ENCODE assay signal across 8 mouse cellular contexts in genomic region chr7:30279536-30279935, GRCm38 (mm10). TPM values are rescaled to one million over a fixed set of nuclear protein-coding genes. Genes with fewer than 3 reads are reported as not detected.
DNase-seq lines count a peak whose midpoint lies in the region; ATAC-seq and TF ChIP-seq lines count a peak whose summit lies in the region.

No protein-coding gene starts in this region.

- H3K4me1 ChIP-seq in heart, embryonic 13.5 days, result peaks cover 34% of the 10 kb centered on the region
- H3K4me1 ChIP-seq in G1E (ENCODE audit: insufficient read depth, low read depth, low read length), result peaks cover 27% of the 10 kb centered on the region
- H3K4me1 ChIP-seq in forebrain, embryonic 16.5 days (replicated peaks; ENCODE audit: control insufficient read depth, insufficient read depth, low read length), result peaks cover 10% of the 10 kb centered on the region

- H3K9ac ChIP-seq in heart, embryonic 13.5 days, result peak overlapping the region; percentile 83
- H3K9ac ChIP-seq in forebrain, embryonic 16.5 days (replicated peaks; ENCODE audit: low read depth, low read length), result no peak overlapping the region; the same call in 1 of the 2 replicates

- H3K4me3 ChIP-seq in heart, embryonic 13.5 days, result peak overlapping the region; percentile 86
- H3K4me3 ChIP-seq in G1E (ENCODE audit: low read depth, low read length) (peak overlapping the region; percentile 92), macrophage (ENCODE audit: inconsistent target) (peak overlapping the region; percentile 64)
- peak overlapping the region; percentile 81 for H3K4me3 ChIP-seq in forebrain, embryonic 16.5 days (replicated peaks; ENCODE audit: low read length)

- H3K9me3 ChIP-seq in heart, embryonic 13.5 days, result no peaks in the 10 kb centered on the region
- no peaks in the 10 kb centered on the region for H3K9me3 ChIP-seq in G1E (replicated peaks)
- H3K9me3 ChIP-seq in forebrain, embryonic 16.5 days (ENCODE audit: control insufficient read depth, low read length), result no peaks in the 10 kb centered on the region

- H3K4me2 ChIP-seq in heart, embryonic 13.5 days, result peak overlapping the region; percentile 94
- peak overlapping the region; percentile 98 for H3K4me2 ChIP-seq in forebrain, embryonic 16.5 days (ENCODE audit: low read length)

- peaks cover 47% of the 10 kb centered on the region for H3K79me2 ChIP-seq in macrophage (ENCODE audit: inconsistent target)

- H3K27ac ChIP-seq in heart, embryonic 13.5 days (replicated peaks), result peak overlapping the region; percentile 99
- no peak overlapping the region for H3K27ac ChIP-seq in forebrain, embryonic 16.5 days (ENCODE audit: low read length)
- peak overlapping the region; percentile 98 for H3K27ac ChIP-seq in macrophage

- WGBS in heart, embryonic 13.5 days, result 1% methylated on average over 6 of the region's 6 CpGs
- 0% methylated on average over 6 of the region's 6 CpGs for WGBS in forebrain, embryonic 16.5 days
- 3% methylated on average over 6 of the region's 6 CpGs for WGBS in macrophage (ENCODE audit: missing documents)

- DNase-seq in heart, postnatal 10 days, result no peak
- peak; percentile 9 for DNase-seq in G1E (ENCODE audit: low spot score)
- no peak for DNase-seq in frontal cortex, postnatal 25 days (ENCODE audit: low spot score in 2 of 2)
- no peak for DNase-seq in right cerebral cortex, postnatal 36 days (ENCODE audit: low spot score in 2 of 2)

- no peaks in the 10 kb centered on the region for H3K36me3 ChIP-seq in heart, embryonic 13.5 days
- peaks cover 30% of the 10 kb centered on the region for H3K36me3 ChIP-seq in G1E (replicated peaks)
- H3K36me3 ChIP-seq in forebrain, embryonic 16.5 days (ENCODE audit: control insufficient read depth, insufficient read depth), result no peaks in the 10 kb centered on the region
- H3K36me3 ChIP-seq in macrophage (ENCODE audit: inconsistent target), result no peaks in the 10 kb centered on the region

- TF ChIP-seq CTCF in G1E (IDR thresholded peaks at IDR 0.05; ENCODE audit: low read depth, low read length), result no peak

- intact Hi-C loops in heart, postnatal 10 days (cut with DNase I), result no loop called here

- H3K27me3 ChIP-seq in heart, embryonic 13.5 days (replicated peaks), result no peaks in the 10 kb centered on the region
- 0 out of 2 replicates have a peak, but pooled peaks cover 3% of the 10 kb centered on the region for H3K27me3 ChIP-seq in G1E (ENCODE audit: insufficient read depth, low read length)
- H3K27me3 ChIP-seq in forebrain, embryonic 16.5 days (replicated peaks; ENCODE audit: control insufficient read depth, insufficient read depth, low read length), result no peaks in the 10 kb centered on the region

- ATAC-seq in heart, embryonic 13.5 days (ENCODE audit: extremely low read depth, insufficient number of reproducible peaks, low FRiP score, low TSS enrichment), result no peak
- no peak for ATAC-seq in G1E (ENCODE audit: extremely low read depth, insufficient number of reproducible peaks, low FRiP score, poor library complexity, severe bottlenecking)
- no peak for ATAC-seq in forebrain, embryonic 16.5 days
- no peak for ATAC-seq in CD4-positive, CD25-positive, alpha-beta regulatory T cell, adult 4 months

RNA-seq across cellular contexts. Expression of gene Thap8, which starts 0.4 kb away (rescaled TPM):
- polyA plus RNA-seq in heart, embryonic 13.5 days (2015; fragmentation: Nextera tagmentation; extraction: Ambion mirVana), result 0.37 and 0.39 TPM in 2 replicates
- total RNA-seq in heart, postnatal 10 days (2021), result under 1 TPM; 0.20 to 0.26 TPM
- total RNA-seq in G1E (2014; fragmentation: Nextera tagmentation) (1.4 and 2.2 TPM in 2 replicates), G1E (2017) (0.64 and 1.1 TPM in 2 replicates)
- polyA plus RNA-seq in G1E (2012) (0.10 TPM in 1 of 2 replicates, not detected in the other), macrophage (2018) (0.34 to 0.72 TPM in 2 of 3 replicates, not detected in the other)
- 0.36 and 0.42 TPM in 2 replicates for polyA plus RNA-seq in forebrain, embryonic 16.5 days (2015; fragmentation: Nextera tagmentation; extraction: Ambion mirVana)
- total RNA-seq in macrophage (2018; cell fraction: chromatin; rRNA removed), result 1 to 10 TPM in 25 of 26 experiments, under 1 TPM in 1; 0.74 to 7.8 (median 2.5) TPM
- under 1 TPM; 0.14 to 0.90 (median 0.33) TPM for total RNA-seq in macrophage (2018; cell fraction: cytosol; rRNA removed)
- total RNA-seq in macrophage (2018; cell fraction: nucleus; rRNA removed), result 1 to 10 TPM in 23 of 26 experiments, under 1 TPM in 3; 0.58 to 7.0 (median 2.2) TPM
- polyA plus RNA-seq in CD4-positive, CD25-positive, alpha-beta regulatory T cell, adult 4 months (2017; shearing (Covaris generic)), result 1 to 10 TPM in 1 of 2 experiments, not detected in 1; 1.6 TPM

RNA-seq across cellular contexts. Expression of gene Wdr62, which starts 0.7 kb away (rescaled TPM):
- polyA plus RNA-seq in heart, embryonic 13.5 days (2015; fragmentation: Nextera tagmentation; extraction: Ambion mirVana), result 7.1 and 8.5 TPM in 2 replicates
- 1 to 10 TPM; 5.4 to 5.7 TPM for total RNA-seq in heart, postnatal 10 days (2021)
- 16.5 and 57.9 TPM in 2 replicates for total RNA-seq in G1E (2014; fragmentation: Nextera tagmentation)
- 7.0 and 8.2 TPM in 2 replicates for total RNA-seq in G1E (2017)
- 40.3 and 59.1 TPM in 2 replicates for polyA plus RNA-seq in G1E (2012)
- 6.2 and 8.2 TPM in 2 replicates for polyA plus RNA-seq in forebrain, embryonic 16.5 days (2015; fragmentation: Nextera tagmentation; extraction: Ambion mirVana)
- 10 to 100 TPM; 14.1 to 96.7 (median 55.0) TPM for total RNA-seq in macrophage (2018; cell fraction: chromatin; rRNA removed)
- 10 to 100 TPM in 20 of 26 experiments, 1 to 10 TPM in 6; 6.7 to 21.9 (median 11.6) TPM for total RNA-seq in macrophage (2018; cell fraction: cytosol; rRNA removed)
- total RNA-seq in macrophage (2018; cell fraction: nucleus; rRNA removed), result 10 to 100 TPM in 24 of 26 experiments, 1 to 10 TPM in 2; 8.2 to 57.3 (median 26.4) TPM
- polyA plus RNA-seq in macrophage (2018), result 10.4 to 24.4 TPM (median 15.1 TPM) in 3 replicates
- polyA plus RNA-seq in CD4-positive, CD25-positive, alpha-beta regulatory T cell, adult 4 months (2017; shearing (Covaris generic)), result 1 to 10 TPM; 1.9 to 3.2 TPM

RNA-seq across cellular contexts. Expression of gene Clip3, which starts 12.0 kb away (rescaled TPM):
- polyA plus RNA-seq in heart, embryonic 13.5 days (2015; fragmentation: Nextera tagmentation; extraction: Ambion mirVana), result 10.2 and 14.9 TPM in 2 replicates
- 10 to 100 TPM; 14.0 TPM for total RNA-seq in heart, postnatal 10 days (2021)
- not detected in 2 replicates for total RNA-seq in G1E (2014; fragmentation: Nextera tagmentation)
- total RNA-seq in G1E (2017), result 0.33 TPM in 1 of 2 replicates, not detected in the other
- not detected in 2 replicates for polyA plus RNA-seq in G1E (2012)
- 129 and 145 TPM in 2 replicates for polyA plus RNA-seq in forebrain, embryonic 16.5 days (2015; fragmentation: Nextera tagmentation; extraction: Ambion mirVana)
- total RNA-seq in macrophage (2018; cell fraction: chromatin; rRNA removed), result 10 to 100 TPM in 1 of 26 experiments, 1 to 10 TPM in 18, under 1 TPM in 5, not detected in 2; 0.35 to 13.2 (median 1.6) TPM
- under 1 TPM in 9 of 26 experiments, not detected in 17; 0.03 to 0.48 (median 0.07) TPM for total RNA-seq in macrophage (2018; cell fraction: cytosol; rRNA removed)
- total RNA-seq in macrophage (2018; cell fraction: nucleus; rRNA removed), result 1 to 10 TPM in 9 of 26 experiments, under 1 TPM in 10, not detected in 7; 0.16 to 3.2 (median 0.92) TPM
- 0.07 to 0.59 TPM in 2 of 3 replicates, not detected in the other for polyA plus RNA-seq in macrophage (2018)
- 1 to 10 TPM; 5.5 to 6.5 TPM for polyA plus RNA-seq in CD4-positive, CD25-positive, alpha-beta regulatory T cell, adult 4 months (2017; shearing (Covaris generic))

RNA-seq across cellular contexts. Expression of gene Alkbh6, which starts 29.0 kb away (rescaled TPM):
- polyA plus RNA-seq in heart, embryonic 13.5 days (2015; fragmentation: Nextera tagmentation; extraction: Ambion mirVana), result 60.5 and 66.1 TPM in 2 replicates
- total RNA-seq in heart, postnatal 10 days (2021), result 10 to 100 TPM; 26.0 to 27.4 TPM
- 17.2 and 22.1 TPM in 2 replicates for total RNA-seq in G1E (2014; fragmentation: Nextera tagmentation)
- 18.5 and 24.1 TPM in 2 replicates for total RNA-seq in G1E (2017)
- 44.2 and 52.2 TPM in 2 replicates for polyA plus RNA-seq in G1E (2012)
- polyA plus RNA-seq in forebrain, embryonic 16.5 days (2015; fragmentation: Nextera tagmentation; extraction: Ambion mirVana), result 93.6 and 104 TPM in 2 replicates
- total RNA-seq in macrophage (2018; cell fraction: chromatin; rRNA removed), result 10 to 100 TPM; 10.1 to 59.0 (median 32.2) TPM
- 10 to 100 TPM; 16.7 to 26.5 (median 21.5) TPM for total RNA-seq in macrophage (2018; cell fraction: cytosol; rRNA removed)
- total RNA-seq in macrophage (2018; cell fraction: nucleus; rRNA removed), result 10 to 100 TPM; 11.0 to 67.5 (median 32.1) TPM
- polyA plus RNA-seq in macrophage (2018), result 16.1 to 25.9 TPM (median 25.1 TPM) in 3 replicates
- 100 to 1,000 TPM; 179 to 205 TPM for polyA plus RNA-seq in CD4-positive, CD25-positive, alpha-beta regulatory T cell, adult 4 months (2017; shearing (Covaris generic))

RNA-seq across cellular contexts. Expression of gene Syne4, which starts 35.1 kb away (rescaled TPM):
- 18.3 and 20.2 TPM in 2 replicates for polyA plus RNA-seq in heart, embryonic 13.5 days (2015; fragmentation: Nextera tagmentation; extraction: Ambion mirVana)
- total RNA-seq in heart, postnatal 10 days (2021), result under 1 TPM; 0.86 to 0.87 TPM
- 2.1 and 5.4 TPM in 2 replicates for total RNA-seq in G1E (2014; fragmentation: Nextera tagmentation)
- total RNA-seq in G1E (2017), result 1.0 and 2.6 TPM in 2 replicates
- 2.8 and 4.0 TPM in 2 replicates for polyA plus RNA-seq in G1E (2012)
- 8.5 and 11.7 TPM in 2 replicates for polyA plus RNA-seq in forebrain, embryonic 16.5 days (2015; fragmentation: Nextera tagmentation; extraction: Ambion mirVana)
- total RNA-seq in macrophage (2018; cell fraction: chromatin; rRNA removed), result 10 to 100 TPM in 13 of 26 experiments, 1 to 10 TPM in 13; 1.3 to 20.0 (median 9.9) TPM
- total RNA-seq in macrophage (2018; cell fraction: cytosol; rRNA removed), result 1 to 10 TPM in 1 of 26 experiments, under 1 TPM in 9, not detected in 16; 0.10 to 1.3 (median 0.43) TPM
- 10 to 100 TPM in 2 of 26 experiments, 1 to 10 TPM in 23, not detected in 1; 1.8 to 12.4 (median 4.6) TPM for total RNA-seq in macrophage (2018; cell fraction: nucleus; rRNA removed)
- polyA plus RNA-seq in macrophage (2018), result 0.30 to 0.82 TPM (median 0.74 TPM) in 3 replicates
- polyA plus RNA-seq in CD4-positive, CD25-positive, alpha-beta regulatory T cell, adult 4 months (2017; shearing (Covaris generic)), result 10 to 100 TPM in 1 of 2 experiments, 1 to 10 TPM in 1; 9.2 to 16.8 TPM
